Mouse (Mus musculus) intestine, embryonic 14.5 days (tissue): ENCODE data around the gene Cetn4. TPM values are rescaled to one million over a fixed set of nuclear protein-coding genes. Genes with fewer than 3 reads are reported as not detected.

Experiments
- ATAC-seq: fragments of 200-750 bp; cut with Nextera tagmentation; replicated peaks from 2 replicates; pipeline ENCODE4 v1.8.0; 2017; ENCODE audit warnings: low read depth, moderate number of reproducible peaks, moderate TSS enrichment, moderate library complexity; ENCODE audit not compliant: low FRiP score, low TSS enrichment
- DNase-seq: peaks from one replicate; pipeline ENCODE4 v3.0.0-alpha.2; 2018; ENCODE audit warnings: low spot score
- H3K27ac ChIP-seq: fragments of 300-500 bp; sonication (generic); 2 replicates; pipeline ENCODE4 v1.5.1; 2014; ENCODE audit warnings: low read depth, mild to moderate bottlenecking, control low read depth
- H3K27me3 ChIP-seq: fragments of 300-500 bp; sonication (generic); replicated peaks from 2 replicates; pipeline ENCODE4 v1.6.1; 2014; ENCODE audit warnings: low read length, control low read depth; ENCODE audit not compliant: control insufficient read depth, insufficient read depth
- H3K36me3 ChIP-seq: fragments of 300-500 bp; sonication (generic); 2 replicates; pipeline ENCODE4 v1.6.1; 2014; ENCODE audit warnings: low read length, control low read depth; ENCODE audit not compliant: control insufficient read depth, insufficient read depth
- H3K4me1 ChIP-seq: fragments of 300-500 bp; sonication (generic); replicated peaks from 2 replicates; pipeline ENCODE4 v1.6.1; 2014; ENCODE audit warnings: low read length, control low read depth, mixed read lengths; ENCODE audit not compliant: control insufficient read depth, insufficient read depth
- H3K4me2 ChIP-seq: fragments of 300-500 bp; sonication (generic); 2 replicates; pipeline ENCODE4 v1.6.1; 2014; ENCODE audit warnings: low read length
- H3K4me3 ChIP-seq: fragments of 300-500 bp; sonication (generic); 2 replicates; pipeline ENCODE4 v1.5.1; 2014; ENCODE audit warnings: low read depth, low read length, control low read depth, mixed read lengths
- H3K9ac ChIP-seq: fragments of 300-500 bp; sonication (generic); 2 replicates; pipeline ENCODE4 v1.6.1; 2014; ENCODE audit warnings: mild to moderate bottlenecking, low read length
- H3K9me3 ChIP-seq: fragments of 300-500 bp; sonication (generic); 2 replicates; pipeline ENCODE4 v1.6.1; 2016; ENCODE audit warnings: low read length, control low read depth; ENCODE audit not compliant: control insufficient read depth
- WGBS: fragments of 180-500 bp; shearing (Covaris S2); extraction: QIAGEN DNeasy Blood & Tissue Kit; methylation state at CpG from one replicate; pipeline ENCODE4 v1.1.7; 2014; 5-methylcytosine and 5-hydroxymethylcytosine counted together
- polyA plus RNA-seq: library from polyadenylated mRNA; unstranded; fragments of >200 nt; fragmentation: Nextera tagmentation; extraction: Ambion mirVana; gene quantifications from 2 replicates; pipeline ENCODE4 v1.2.1, GENCODE M21; 2014

Gene Cetn4
- polyA plus RNA-seq, 1 experiment from 2014 or later, result 0.46 TPM

DNA sequence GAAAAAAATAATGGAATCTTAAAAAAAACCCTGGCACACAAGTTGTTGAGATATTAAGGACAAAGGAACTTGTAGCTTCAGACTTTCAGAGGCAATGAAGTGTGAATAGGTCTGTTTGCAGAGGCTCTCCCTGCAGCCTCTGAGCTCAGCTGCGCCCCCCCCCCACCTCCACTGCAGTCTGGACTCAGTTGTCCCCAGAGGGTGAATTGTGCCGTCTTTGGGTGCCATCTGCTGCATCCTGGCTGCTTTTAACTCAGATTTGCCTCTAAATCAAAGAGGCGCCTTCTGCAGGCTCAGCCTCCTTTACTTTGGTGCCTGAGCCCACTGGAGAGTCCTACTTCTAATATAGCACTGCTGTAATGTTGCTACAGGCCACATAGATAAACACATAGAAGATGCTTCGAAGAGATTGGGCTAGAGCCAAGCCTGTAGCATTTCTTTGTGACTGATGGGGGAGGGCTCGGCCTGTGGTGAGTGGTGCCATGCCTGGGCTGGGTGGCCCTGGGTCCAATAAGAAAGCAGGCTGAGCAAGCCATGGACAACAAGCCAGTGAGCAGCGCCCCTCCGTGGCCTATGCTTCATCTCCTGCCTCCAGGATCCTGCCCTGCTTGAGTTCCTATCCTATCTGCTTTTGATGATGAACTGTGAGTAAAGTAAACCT lies 21.5 kb downstream of the Cetn4 start:
- DNase-seq (no peak), ATAC-seq (no peak)
- WGBS, result 64% methylated on average over 7 of the region's 7 CpGs
- Histone ChIP-seq H3K27me3 (no peaks in the 10 kb centered on the region), H3K36me3 (no peaks in the 10 kb centered on the region), H3K4me2 (no peak overlapping the region), H3K9me3 (no peaks in the 10 kb centered on the region), H3K4me1 (no peaks in the 10 kb centered on the region), H3K27ac (no peak overlapping the region), H3K9ac (no peak overlapping the region), H3K4me3 (no peak overlapping the region)

- Histone ChIP-seq H3K27me3 (no peaks in the 10 kb centered on the region), H3K27ac (no peak overlapping the region), H3K4me1 (no peaks in the 10 kb centered on the region), H3K36me3 (no peaks in the 10 kb centered on the region), H3K4me2 (no peak overlapping the region), H3K9ac (no peak overlapping the region), H3K4me3 (no peak overlapping the region), H3K9me3 (no peaks in the 10 kb centered on the region)
- WGBS, result 96% methylated on average over 2 of the region's 2 CpGs
- ATAC-seq (no peak), DNase-seq (no peak)
Measured at GRCm38 (mm10) chr3:37289237-37289636, 23.3 kb downstream of the Cetn4 start.

GRCm38 (mm10) chr3:37283234-37283633 lies 29.3 kb downstream of the Cetn4 start:
- H3K36me3 ChIP-seq, result no peaks in the 10 kb centered on the region
- WGBS, result 80% methylated on average over 4 of the region's 4 CpGs
- DNase-seq, result no peak

GRCm38 (mm10) chr3:37282299-37282922 lies 30.1 kb downstream of the Cetn4 start:
- DNase-seq, result no peak
- H3K27me3 ChIP-seq, result no peaks in the 10 kb centered on the region
- no peaks in the 10 kb centered on the region for H3K4me1 ChIP-seq
- no peak for ATAC-seq
- no peak overlapping the region for H3K4me2 ChIP-seq
- H3K27ac ChIP-seq, result no peak overlapping the region
- H3K9me3 ChIP-seq, result no peaks in the 10 kb centered on the region
- no peak overlapping the region for H3K9ac ChIP-seq
- no peak overlapping the region for H3K4me3 ChIP-seq
- WGBS, result 83% methylated on average over 11 of the region's 11 CpGs
- H3K36me3 ChIP-seq, result no peaks in the 10 kb centered on the region

More at GRCm38 (mm10) chr3:37283234-37283633, 29.3 kb downstream of the Cetn4 start:
- Histone ChIP-seq H3K4me1 (no peaks in the 10 kb centered on the region), H3K27me3 (no peaks in the 10 kb centered on the region), H3K4me2 (no peak overlapping the region), H3K9ac (no peak overlapping the region), H3K4me3 (no peak overlapping the region), H3K27ac (no peak overlapping the region), H3K9me3 (no peaks in the 10 kb centered on the region)
- no peak for ATAC-seq

GRCm38 (mm10) chr3:37280871-37281270 lies 31.6 kb downstream of the Cetn4 start:
- 77% methylated on average over 8 of the region's 8 CpGs for WGBS
- ATAC-seq (no peak), DNase-seq (no peak)
- H3K4me3 ChIP-seq, result no peak overlapping the region
- H3K9ac ChIP-seq, result no peak overlapping the region
- no peak overlapping the region for H3K27ac ChIP-seq
- H3K36me3 ChIP-seq, result no peaks in the 10 kb centered on the region
- H3K9me3 ChIP-seq, result no peaks in the 10 kb centered on the region
- no peaks in the 10 kb centered on the region for H3K4me1 ChIP-seq
- no peaks in the 10 kb centered on the region for H3K27me3 ChIP-seq
- H3K4me2 ChIP-seq, result no peak overlapping the region

DNA sequence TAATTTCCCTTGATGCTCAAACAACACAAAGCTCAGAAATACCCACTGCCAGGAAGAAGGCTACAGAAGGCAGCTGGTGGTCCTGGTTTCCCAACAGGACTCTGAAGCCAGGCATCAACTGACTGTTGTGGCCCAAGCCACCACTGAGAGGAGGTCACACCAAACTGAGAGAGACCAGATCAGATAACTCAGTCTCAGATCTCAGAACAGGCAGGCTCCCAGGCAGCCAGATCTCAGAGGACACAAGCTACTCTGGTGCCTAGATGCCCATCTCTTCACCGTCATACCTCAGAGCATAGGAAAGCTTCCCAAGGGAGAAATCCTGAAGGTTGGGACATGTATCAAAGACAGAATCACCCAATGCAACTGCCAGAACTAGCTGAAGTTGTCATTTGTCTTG lies 32.3 kb downstream of the Cetn4 start:
- Histone ChIP-seq H3K9me3 (no peaks in the 10 kb centered on the region), H3K27ac (no peak overlapping the region), H3K4me3 (no peak overlapping the region), H3K4me2 (no peak overlapping the region), H3K9ac (no peak overlapping the region), H3K36me3 (no peaks in the 10 kb centered on the region), H3K4me1 (no peaks in the 10 kb centered on the region), H3K27me3 (no peaks in the 10 kb centered on the region)
- no peak for ATAC-seq
- 75% methylated on average over 1 of the region's 1 CpGs for WGBS
- DNase-seq, result no peak

DNA sequence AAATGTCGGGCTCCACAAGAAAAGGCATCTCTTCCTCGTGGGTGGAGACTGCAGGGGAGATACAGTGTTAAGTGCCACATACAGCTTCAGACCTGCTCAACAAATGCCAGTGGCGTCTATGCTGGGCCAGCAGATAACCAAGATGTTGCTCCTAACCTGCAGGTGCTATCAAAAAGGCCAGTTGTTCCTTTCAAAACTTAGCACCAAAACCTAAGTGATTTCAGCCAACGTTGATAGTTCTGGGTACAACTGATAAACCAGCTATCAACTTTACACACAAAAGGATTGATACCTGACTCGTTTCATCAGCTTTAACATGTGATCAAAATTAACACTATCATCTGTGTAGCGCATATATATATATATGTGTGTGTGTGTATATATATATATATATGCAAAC lies 37.8 kb downstream of the Cetn4 start:
- Histone ChIP-seq H3K27me3 (no peaks in the 10 kb centered on the region), H3K27ac (no peak overlapping the region), H3K9ac (no peak overlapping the region), H3K36me3 (no peaks in the 10 kb centered on the region), H3K4me1 (no peaks in the 10 kb centered on the region), H3K4me3 (no peak overlapping the region), H3K4me2 (no peak overlapping the region), H3K9me3 (no peaks in the 10 kb centered on the region)
- WGBS, result 79% methylated on average over 6 of the region's 6 CpGs
- ATAC-seq (no peak), DNase-seq (no peak)

- H3K4me1 ChIP-seq, result no peaks in the 10 kb centered on the region
- WGBS, result 83% methylated on average over 7 of the region's 7 CpGs
- no peak overlapping the region for H3K4me2 ChIP-seq
- ATAC-seq, result no peak
- no peak overlapping the region for H3K4me3 ChIP-seq
- no peak overlapping the region for H3K9ac ChIP-seq
- no peak for DNase-seq
- H3K36me3 ChIP-seq, result no peaks in the 10 kb centered on the region
- H3K27me3 ChIP-seq, result no peaks in the 10 kb centered on the region
- no peaks in the 10 kb centered on the region for H3K9me3 ChIP-seq
- no peak overlapping the region for H3K27ac ChIP-seq
Measured at GRCm38 (mm10) chr3:37273092-37273491, 39.4 kb downstream of the Cetn4 start.

DNA sequence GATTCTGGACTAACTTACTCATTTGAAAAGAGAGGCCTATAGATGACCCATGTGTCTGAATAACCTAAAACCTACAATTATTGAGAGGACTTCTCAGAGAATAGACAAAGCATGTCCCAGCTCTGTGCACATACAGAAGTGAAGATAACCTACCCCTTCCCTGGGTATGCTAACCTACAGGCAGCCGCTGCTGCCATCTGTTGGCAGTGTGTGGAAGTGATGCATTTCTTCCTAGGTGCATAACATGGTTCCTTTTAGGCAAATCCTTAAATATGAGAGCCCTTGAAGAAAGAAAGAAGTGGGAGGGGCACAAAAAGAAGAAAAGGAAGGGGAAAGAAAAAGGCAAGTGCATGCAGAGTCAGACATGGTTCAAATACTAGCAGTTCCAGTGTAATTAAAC lies 41.3 kb downstream of the Cetn4 start:
- H3K36me3 ChIP-seq, result no peaks in the 10 kb centered on the region
- no peak overlapping the region for H3K9ac ChIP-seq
- 2% methylated on average over 1 of the region's 1 CpGs for WGBS
- ATAC-seq (no peak), DNase-seq (peak; percentile 67)
- H3K4me3 ChIP-seq, result no peak overlapping the region
- H3K27ac ChIP-seq, result no peak overlapping the region
- no peaks in the 10 kb centered on the region for H3K27me3 ChIP-seq
- no peaks in the 10 kb centered on the region for H3K9me3 ChIP-seq
- H3K4me2 ChIP-seq, result no peak overlapping the region
- no peaks in the 10 kb centered on the region for H3K4me1 ChIP-seq
